Mouse (Mus musculus) forebrain, postnatal 0 days (tissue): ENCODE measurements around the gene Hopx. TPM values are rescaled to one million over a fixed set of nuclear protein-coding genes. Genes with fewer than 3 reads are reported as not detected.
A peak's percentile ranks its signal among the peaks of the same experiment; 100 is the strongest.

ENCODE experiments used
- ATAC-seq: fragments of 200-750 bp; cut with Nextera tagmentation; 2 replicates; pipeline ENCODE4 v1.8.0; 2017; ENCODE audit warnings: mild to moderate bottlenecking, moderate library complexity
- DNase-seq: peaks from one replicate; pipeline ENCODE4 v3.0.0-alpha.2; 2015
- H3K27ac ChIP-seq: fragments of 300-500 bp; sonication (generic); 2 replicates; pipeline ENCODE4 v1.5.1; 2014; ENCODE audit warnings: low read depth, mild to moderate bottlenecking, antibody characterized with exemption, low read length, moderate library complexity, mixed read lengths
- H3K27me3 ChIP-seq: fragments of 300-500 bp; sonication (generic); 2 replicates; pipeline ENCODE4 v1.6.1; 2014; ENCODE audit warnings: mild to moderate bottlenecking, low read length, mixed read lengths; ENCODE audit not compliant: insufficient read depth
- H3K36me3 ChIP-seq: fragments of 300-500 bp; sonication (generic); 2 replicates; pipeline ENCODE4 v1.6.1; 2014; ENCODE audit warnings: mild to moderate bottlenecking, moderate library complexity; ENCODE audit not compliant: insufficient read depth
- H3K4me1 ChIP-seq: fragments of 300-500 bp; sonication (generic); 2 replicates; pipeline ENCODE4 v1.6.1; 2014; ENCODE audit warnings: antibody characterized with exemption; ENCODE audit not compliant: insufficient read depth
- H3K4me2 ChIP-seq: fragments of 300-500 bp; sonication (generic); 2 replicates; pipeline ENCODE4 v1.6.1; 2014; ENCODE audit warnings: low read depth, mild to moderate bottlenecking, moderate library complexity
- H3K4me3 ChIP-seq: fragments of 300-500 bp; sonication (generic); 2 replicates; pipeline ENCODE4 v1.5.1; 2014; ENCODE audit warnings: low read depth, low read length, mixed read lengths
- H3K9ac ChIP-seq: fragments of 300-500 bp; sonication (generic); 2 replicates; pipeline ENCODE4 v1.6.1; 2014; ENCODE audit warnings: mild to moderate bottlenecking
- H3K9me3 ChIP-seq: fragments of 300-500 bp; sonication (generic); 2 replicates; pipeline ENCODE4 v1.6.1; 2016; ENCODE audit warnings: low read length
- CTCF ChIP-seq: sonication (generic); IDR thresholded peaks from 2 replicates; pipeline ENCODE4 v1.5.1; 2016; ENCODE audit warnings: antibody characterized with exemption, control low read depth, low read depth
- WGBS: fragments of 180-500 bp; shearing (Covaris S2); extraction: QIAGEN DNeasy Blood & Tissue Kit; methylation state at CpG from one replicate; pipeline ENCODE4 v1.1.7; 2014; 5-methylcytosine and 5-hydroxymethylcytosine counted together
- polyA plus RNA-seq: library from polyadenylated mRNA; unstranded; fragments of >200 nt; fragmentation: Nextera tagmentation; extraction: Ambion mirVana; gene quantifications from 2 replicates; pipeline ENCODE4 v1.2.1, GENCODE M21; 2015
- total RNA-seq: library from RNA; depleted of rRNA; stranded (reverse); fragments of >200 nt; gene quantifications from 2 replicates; pipeline ENCODE4 v1.2.3, GENCODE M21; 2014

The Hopx gene
- total and polyA plus RNA-seq, 2 experiments from 2014 or later = 2.7 to 28.1 TPM

DNA sequence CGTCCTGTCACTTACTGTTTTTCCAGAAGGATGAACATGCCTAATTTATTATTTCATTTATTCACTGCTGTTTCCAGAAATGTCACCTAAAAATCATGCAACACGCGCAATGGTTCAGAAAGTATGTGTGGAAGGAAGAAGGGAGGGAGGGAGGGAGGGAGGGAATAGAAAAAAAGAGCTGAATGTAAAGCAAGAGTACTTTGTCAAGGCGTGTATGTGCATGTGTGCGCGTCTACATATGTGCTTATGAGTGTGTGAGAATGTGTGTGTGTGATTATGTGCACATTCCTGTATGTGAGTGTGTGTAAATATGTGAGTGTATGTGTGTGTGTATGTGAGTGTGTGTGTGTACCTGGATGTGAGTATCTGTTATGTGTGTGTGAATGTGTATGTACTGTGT lies 25.9 kb upstream of the Hopx start:
- Histone ChIP-seq H3K9me3 (no peaks in the 10 kb centered on the region), H3K27me3 (no peaks in the 10 kb centered on the region), H3K36me3 (no peaks in the 10 kb centered on the region), H3K4me3 (no peak overlapping the region), H3K4me2 (no peak overlapping the region), H3K27ac (no peak overlapping the region), H3K9ac (no peak overlapping the region), H3K4me1 (0 out of 2 replicates have a peak, but pooled peaks cover 8% of the 10 kb centered on the region)
- WGBS = 93% methylated on average over 6 of the region's 6 CpGs
- ATAC-seq (no peak), DNase-seq (no peak)
- TF ChIP-seq CTCF = no peak

DNA sequence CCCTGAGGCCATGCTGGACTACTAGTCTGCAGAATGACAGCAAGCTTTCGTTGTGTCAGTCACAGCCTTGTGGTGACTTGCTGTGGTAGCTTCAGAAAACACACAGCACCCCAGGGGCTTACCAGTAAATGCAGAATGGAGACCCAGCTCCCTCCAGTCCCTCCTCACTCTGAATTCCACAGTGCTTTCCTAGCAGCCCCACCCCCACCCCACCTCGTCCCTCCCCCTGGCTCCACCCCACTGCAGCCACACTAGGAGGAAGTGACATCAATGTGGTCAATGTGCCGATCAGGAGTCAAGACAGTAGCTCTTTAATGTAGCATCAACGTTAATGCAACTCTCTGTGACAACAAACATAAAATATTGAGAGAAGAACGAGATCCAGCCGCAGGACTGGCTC lies 25.2 kb upstream of the Hopx start:
- Histone ChIP-seq H3K27ac (no peak overlapping the region), H3K4me1 (0 out of 2 replicates have a peak, but pooled peaks cover 8% of the 10 kb centered on the region), H3K4me3 (no peak overlapping the region), H3K9me3 (no peaks in the 10 kb centered on the region), H3K4me2 (no peak overlapping the region), H3K9ac (no peak overlapping the region), H3K27me3 (no peaks in the 10 kb centered on the region), H3K36me3 (no peaks in the 10 kb centered on the region)
- no peak for ATAC-seq
- no peak for DNase-seq
- 56% methylated on average over 6 of the region's 6 CpGs for WGBS
- TF ChIP-seq CTCF = no peak

DNA sequence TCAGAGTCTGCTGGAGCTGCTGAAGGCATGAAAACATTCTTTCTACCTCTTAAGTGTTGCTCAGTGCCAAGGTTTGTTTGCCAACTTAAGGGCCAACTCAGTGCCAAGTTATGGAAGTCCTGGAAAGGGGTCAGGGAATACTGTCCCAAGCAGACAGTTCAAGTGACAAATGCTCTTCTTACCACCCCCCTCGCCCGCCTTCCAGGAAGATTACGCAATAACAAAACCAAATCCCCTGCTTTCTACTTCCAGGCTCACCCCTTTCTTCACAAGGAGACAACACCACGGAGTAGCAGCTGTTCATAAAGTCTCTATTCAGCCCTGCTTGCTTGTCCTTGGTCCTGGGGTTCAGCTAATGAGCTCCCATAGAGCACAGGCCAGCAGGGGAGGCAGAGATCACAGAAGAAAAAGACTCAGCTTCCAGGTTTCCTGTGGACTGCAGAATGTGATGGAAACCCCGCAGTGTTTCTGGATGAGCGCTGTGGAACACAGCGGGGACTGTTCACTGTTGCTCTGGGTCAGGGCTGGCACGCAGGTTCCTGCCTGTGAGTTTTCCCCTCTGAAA lies 22.9 kb upstream of the Hopx start:
- ATAC-seq (peak; percentile 81), DNase-seq (peak; percentile 26)
- WGBS = 11% methylated on average over 8 of the region's 8 CpGs
- Histone ChIP-seq H3K27ac (no peak overlapping the region), H3K9ac (no peak overlapping the region), H3K4me3 (no peak overlapping the region), H3K4me1 (0 out of 2 replicates have a peak, but pooled peaks cover 8% of the 10 kb centered on the region), H3K4me2 (no peak overlapping the region), H3K36me3 (no peaks in the 10 kb centered on the region), H3K9me3 (no peaks in the 10 kb centered on the region), H3K27me3 (no peaks in the 10 kb centered on the region)
- no peak for TF ChIP-seq CTCF

DNA sequence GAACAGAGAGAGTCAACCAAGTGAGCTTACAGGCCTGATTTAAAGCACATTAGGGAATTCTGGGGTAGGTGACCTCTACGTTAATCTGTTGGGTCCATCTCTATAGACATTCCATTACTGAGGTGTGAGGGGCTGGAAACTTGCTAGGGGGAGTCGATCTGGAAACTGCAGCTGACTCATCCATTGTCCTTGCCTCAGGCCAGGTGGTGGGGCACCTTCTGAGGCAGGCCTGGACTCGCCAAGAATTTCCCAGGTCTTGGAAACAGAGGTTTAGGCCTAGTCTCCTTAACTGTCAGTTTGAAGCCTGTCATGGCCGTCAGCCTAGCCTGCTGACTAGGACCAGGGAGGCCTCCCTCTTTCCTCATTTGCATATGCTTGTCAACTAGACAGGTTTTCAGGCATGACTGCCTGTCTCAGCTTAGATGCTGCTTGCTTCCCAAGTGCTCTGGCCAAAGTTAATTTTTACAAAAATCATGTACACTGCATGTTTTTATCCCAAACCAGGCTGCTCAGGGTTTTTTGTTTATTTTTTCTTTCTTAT lies 21.8 kb upstream of the Hopx start:
- H3K9ac ChIP-seq = no peak overlapping the region
- no peak overlapping the region for H3K27ac ChIP-seq
- H3K4me2 ChIP-seq = no peak overlapping the region
- DNase-seq (no peak), ATAC-seq (no peak)
- 45% methylated on average over 4 of the region's 4 CpGs for WGBS
- H3K4me3 ChIP-seq = no peak overlapping the region
- no peaks in the 10 kb centered on the region for H3K9me3 ChIP-seq
- H3K36me3 ChIP-seq = no peaks in the 10 kb centered on the region
- no peaks in the 10 kb centered on the region for H3K27me3 ChIP-seq
- TF ChIP-seq CTCF = no peak
- 0 out of 2 replicates have a peak, but pooled peaks cover 8% of the 10 kb centered on the region for H3K4me1 ChIP-seq

DNA sequence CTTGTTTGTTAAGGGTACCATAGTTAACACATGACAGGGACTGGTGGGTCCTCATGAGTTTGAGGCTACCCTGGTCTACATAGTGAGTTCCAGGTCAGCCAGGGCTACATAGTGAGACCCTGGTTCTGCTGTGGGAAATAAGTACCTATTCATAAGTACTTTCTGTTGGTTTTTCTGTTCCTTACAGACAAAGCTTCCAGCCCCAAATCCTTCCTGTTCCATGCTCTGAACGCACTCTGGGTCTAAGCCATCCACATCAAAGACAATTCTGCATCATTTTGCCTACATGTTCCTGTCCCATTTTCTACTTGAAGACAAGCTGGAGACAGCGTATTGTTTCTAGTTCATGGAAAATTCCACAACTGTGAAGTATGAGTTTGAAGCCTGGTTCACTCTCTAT lies 20.0 kb upstream of the Hopx start:
- DNase-seq (no peak), ATAC-seq (no peak)
- 92% methylated on average over 2 of the region's 2 CpGs for WGBS
- no peak for TF ChIP-seq CTCF
- Histone ChIP-seq H3K4me1 (0 out of 2 replicates have a peak, but pooled peaks cover 8% of the 10 kb centered on the region), H3K4me2 (no peak overlapping the region), H3K36me3 (no peaks in the 10 kb centered on the region), H3K27ac (no peak overlapping the region), H3K4me3 (no peak overlapping the region), H3K9me3 (no peaks in the 10 kb centered on the region), H3K9ac (no peak overlapping the region), H3K27me3 (no peaks in the 10 kb centered on the region)

DNA sequence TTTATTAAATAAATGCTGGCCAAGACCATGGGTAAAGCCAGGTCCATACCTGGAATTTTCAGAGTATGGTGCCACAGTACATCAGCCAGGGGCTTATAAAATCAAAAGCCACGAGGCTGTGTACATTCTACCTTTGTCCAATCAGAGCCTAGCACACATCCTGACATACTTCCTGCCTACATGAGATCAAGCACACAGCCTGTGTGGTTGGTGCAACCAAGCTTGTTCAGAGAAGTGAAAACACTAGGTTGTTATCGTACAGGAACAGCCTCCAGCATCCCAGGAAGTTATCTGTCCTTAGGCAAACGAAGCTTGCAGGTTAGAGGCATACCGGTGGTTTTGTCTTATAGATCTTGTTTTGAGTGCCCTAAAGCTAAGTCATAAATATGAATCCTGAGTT lies 19.5 kb upstream of the Hopx start:
- no peak for DNase-seq
- H3K9me3 ChIP-seq = no peaks in the 10 kb centered on the region
- no peak overlapping the region for H3K9ac ChIP-seq
- H3K4me3 ChIP-seq = no peak overlapping the region
- no peaks in the 10 kb centered on the region for H3K36me3 ChIP-seq
- WGBS = 85% methylated on average over 4 of the region's 4 CpGs
- no peak for TF ChIP-seq CTCF
- no peaks in the 10 kb centered on the region for H3K27me3 ChIP-seq
- no peak overlapping the region for H3K4me2 ChIP-seq
- H3K27ac ChIP-seq = no peak overlapping the region
- ATAC-seq = no peak
- H3K4me1 ChIP-seq = 0 out of 2 replicates have a peak, but pooled peaks cover 8% of the 10 kb centered on the region

DNA sequence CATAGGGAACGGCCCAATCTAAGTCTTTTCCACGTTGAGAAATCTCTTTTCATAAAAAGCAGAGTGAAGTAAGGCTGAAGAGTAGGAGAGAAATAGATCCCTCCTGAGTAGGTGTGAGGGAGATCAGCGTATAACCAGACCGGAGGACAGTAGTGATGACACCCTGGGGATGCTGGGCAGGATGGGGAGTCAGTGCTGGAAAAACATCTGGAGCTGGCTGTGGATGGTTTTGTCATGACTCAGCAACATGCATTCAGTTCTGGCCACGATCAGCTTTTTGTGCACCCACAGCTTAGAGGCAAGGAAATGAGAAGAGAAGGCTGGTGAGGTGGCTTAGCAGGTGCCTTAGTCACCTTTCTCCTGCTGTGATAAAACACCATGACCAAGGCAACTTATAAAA lies 19.0 kb upstream of the Hopx start:
- WGBS = 77% methylated on average over 5 of the region's 5 CpGs
- no peak for TF ChIP-seq CTCF
- Histone ChIP-seq H3K27ac (no peak overlapping the region), H3K9ac (no peak overlapping the region), H3K4me2 (no peak overlapping the region), H3K27me3 (no peaks in the 10 kb centered on the region), H3K4me1 (0 out of 2 replicates have a peak, but pooled peaks cover 8% of the 10 kb centered on the region), H3K9me3 (no peaks in the 10 kb centered on the region), H3K36me3 (no peaks in the 10 kb centered on the region), H3K4me3 (no peak overlapping the region)
- DNase-seq (no peak), ATAC-seq (no peak)
